Mouse (Mus musculus): ENCODE data around the gene Gmcl1. TPM values are rescaled to one million over a fixed set of nuclear protein-coding genes. Genes with fewer than 3 reads are reported as not detected.

The Gmcl1 gene
- polyA plus RNA-seq, 1 experiment from 2014 or later: 30.0 TPM

DNA sequence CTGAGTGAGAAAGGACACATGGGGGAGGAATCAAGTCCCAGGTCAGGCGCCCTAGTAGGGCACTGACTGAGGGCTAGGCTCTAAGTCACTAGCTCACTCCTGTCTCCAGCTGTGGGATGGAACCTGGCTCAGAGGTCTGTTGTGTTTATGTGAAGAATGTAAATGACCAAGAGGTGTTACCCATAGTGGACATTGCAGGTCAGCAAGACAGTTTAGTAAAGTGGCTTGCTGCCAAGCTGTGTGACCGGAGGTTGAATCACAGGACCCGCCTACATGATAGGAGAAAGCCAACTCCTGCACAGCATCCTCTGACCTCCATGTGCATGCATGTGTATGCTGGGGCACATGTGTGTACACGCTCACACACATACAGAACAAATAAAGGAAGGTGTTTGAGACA is 87.6 kb downstream of the Gmcl1 start:
- Histone ChIP-seq H3K9me3 (ENCODE audit: low read length) (no peaks in the 10 kb centered on the region), H3K9ac (replicated peaks; ENCODE audit: low read length) (no peak overlapping the region), H3K36me3 (ENCODE audit: insufficient read depth, low read length) (peaks cover 13% of the 10 kb centered on the region), H3K27ac (ENCODE audit: low read length) (no peak overlapping the region), H3K4me3 (ENCODE audit: low read length) (no peak overlapping the region), H3K4me1 (ENCODE audit: insufficient read depth, low read length) (no peaks in the 10 kb centered on the region), H3K27me3 (ENCODE audit: insufficient read depth, low read length) (no peaks in the 10 kb centered on the region), H3K4me2 (replicated peaks; ENCODE audit: low read depth, low read length) (no peak overlapping the region)
- ATAC-seq (ENCODE audit: low FRiP score, low TSS enrichment): no peak
- WGBS: 63% methylated on average over 4 of the region's 4 CpGs

GRCm38 (mm10) chr6:86644775-86645400 is 88.3 kb downstream of the Gmcl1 start:
- H3K4me2 ChIP-seq (replicated peaks; ENCODE audit: low read depth, low read length): no peak overlapping the region
- no peaks in the 10 kb centered on the region for H3K27me3 ChIP-seq (ENCODE audit: insufficient read depth, low read length)
- no peaks in the 10 kb centered on the region for H3K4me1 ChIP-seq (ENCODE audit: insufficient read depth, low read length)
- 83% methylated on average over 3 of the region's 3 CpGs for WGBS
- H3K9ac ChIP-seq (replicated peaks; ENCODE audit: low read length): no peak overlapping the region
- H3K36me3 ChIP-seq (ENCODE audit: insufficient read depth, low read length): peaks cover 7% of the 10 kb centered on the region; the same call in 1 of the 2 replicates
- H3K9me3 ChIP-seq (ENCODE audit: low read length): no peaks in the 10 kb centered on the region
- H3K27ac ChIP-seq (ENCODE audit: low read length): no peak overlapping the region
- no peak for ATAC-seq (ENCODE audit: low FRiP score, low TSS enrichment)
- H3K4me3 ChIP-seq (ENCODE audit: low read length): no peak overlapping the region

Other genes starting within 250 kb of the Gmcl1 start
- gene Pcbp1, start 207.1 kb downstream of the Gmcl1 start, polyA plus RNA-seq (2015; fragmentation: Nextera tagmentation; extraction: Ambion mirVana): 195 and 234 TPM in 2 replicates
- gene Asprv1, start 105.2 kb downstream of the Gmcl1 start, polyA plus RNA-seq (2015; fragmentation: Nextera tagmentation; extraction: Ambion mirVana): 0.89 and 0.99 TPM in 2 replicates
- 11.8 and 11.9 TPM in 2 replicates for gene Mxd1, start 64.2 kb downstream of the Gmcl1 start, polyA plus RNA-seq (2015; fragmentation: Nextera tagmentation; extraction: Ambion mirVana)
- 95.5 and 102 TPM in 2 replicates for gene Snrnp27, start 48.9 kb downstream of the Gmcl1 start, polyA plus RNA-seq (2015; fragmentation: Nextera tagmentation; extraction: Ambion mirVana)
- gene Anxa4, start 60.2 kb upstream of the Gmcl1 start, polyA plus RNA-seq (2015; fragmentation: Nextera tagmentation; extraction: Ambion mirVana): 50.7 and 59.2 TPM in 2 replicates
- gene Aak1, start 116.1 kb upstream of the Gmcl1 start, polyA plus RNA-seq (2015; fragmentation: Nextera tagmentation; extraction: Ambion mirVana): 9.0 and 13.5 TPM in 2 replicates